Mouse (Mus musculus): ENCODE measurements around the gene Por. TPM values are rescaled to one million over a fixed set of nuclear protein-coding genes. Genes with fewer than 3 reads are reported as not detected.
A peak's percentile ranks its signal among the peaks of the same experiment; 100 is the strongest.

Por gene
- total and polyA plus RNA-seq, 3 experiments = 40.3 to 64.4 TPM; not detected in 1

GRCm38 (mm10) chr5:135738266-135738665, 68.4 kb downstream of the Por start:
- TF ChIP-seq TBP (IDR thresholded peaks at IDR 0.05; ENCODE audit: low read depth, low read length) = no peak
- no peak for TF ChIP-seq TAL1 (IDR thresholded peaks at IDR 0.05; ENCODE audit: low read length)
- TF ChIP-seq POLR2AphosphoS5 (IDR thresholded peaks at IDR 0.05; ENCODE audit: borderline replicate concordance, low read depth, low read length) = no peak
- no peak for TF ChIP-seq ZKSCAN1 (IDR thresholded peaks at IDR 0.05; ENCODE audit: low read depth, low read length)
- no peak for TF ChIP-seq CHD2 (IDR thresholded peaks at IDR 0.05; ENCODE audit: low read length)
- no peak for TF ChIP-seq NRF1 (IDR thresholded peaks at IDR 0.05; ENCODE audit: insufficient read depth, low read depth, low read length, poor library complexity, severe bottlenecking)
- TF ChIP-seq CTCF (IDR thresholded peaks at IDR 0.05 in 2 of 3, conservative IDR thresholded peaks at IDR 0.05 in 1 of 3; ENCODE audit: control insufficient read depth in 1 of 3, insufficient read depth in 1 of 3, low read depth in 2 of 3, low read length in 3 of 3, poor library complexity in 1 of 3, severe bottlenecking in 1 of 3) = no peak
- no peak for TF ChIP-seq RAD21 (IDR thresholded peaks at IDR 0.05; ENCODE audit: low read depth, low read length)
- no peak for TF ChIP-seq MXI1 (IDR thresholded peaks at IDR 0.05; ENCODE audit: low read depth, low read length)
- TF ChIP-seq BHLHE40 (IDR thresholded peaks at IDR 0.05; ENCODE audit: borderline replicate concordance, low read depth, low read length) = no peak
- no peak for TF ChIP-seq MYB (IDR thresholded peaks at IDR 0.05; ENCODE audit: low read depth, low read length)
- TF ChIP-seq EP300 (IDR thresholded peaks at IDR 0.05; ENCODE audit: low read depth in 1 of 2, low read length in 2 of 2) = no peak
- TF ChIP-seq E2F4 (IDR thresholded peaks at IDR 0.05; ENCODE audit: borderline replicate concordance, low read depth, low read length) = no peak
- TF ChIP-seq RCOR1 (IDR thresholded peaks at IDR 0.05; ENCODE audit: low read depth, low read length) = no peak
- TF ChIP-seq POLR2A (IDR thresholded peaks at IDR 0.05; ENCODE audit: control insufficient read depth in 1 of 2, insufficient read depth in 1 of 2, low read depth in 1 of 2, low read length in 2 of 2, poor library complexity in 1 of 2) = no peak
- TF ChIP-seq ZMIZ1 (IDR thresholded peaks at IDR 0.05; ENCODE audit: low read depth, low read length) = no peak
- no peak for TF ChIP-seq JUND (IDR thresholded peaks at IDR 0.05; ENCODE audit: low read depth, low read length)
- Histone ChIP-seq H3K79me2 (ENCODE audit: control insufficient read depth, insufficient read depth, low read length, poor library complexity) (no peaks in the 10 kb centered on the region), H3K9me3 (replicated peaks; ENCODE audit: insufficient read depth, low read length) (no peaks in the 10 kb centered on the region), H3K36me3 (ENCODE audit: control insufficient read depth in 1 of 2, insufficient read depth in 2 of 2, low read length in 2 of 2) (peaks cover 0 to 2% of the 10 kb centered on the region in 2 experiments; a peak in 1 of 4 replicates), H3K4me1 (ENCODE audit: control insufficient read depth in 1 of 2, insufficient read depth in 2 of 2, low read length in 2 of 2) (peaks cover under 1 to 7% of the 10 kb centered on the region in 2 experiments; a peak in 2 of 4 replicates), H3K4me3 (ENCODE audit: control insufficient read depth in 1 of 2, insufficient read depth in 1 of 2, low read depth in 2 of 2, low read length in 2 of 2) (no peak overlapping the region), H3K27ac (ENCODE audit: control insufficient read depth, low read depth, low read length) (no peak overlapping the region), H3K27me3 (ENCODE audit: control insufficient read depth in 1 of 2, insufficient read depth in 2 of 2, low read length in 2 of 2) (no peaks in the 10 kb centered on the region), H3K9ac (ENCODE audit: control insufficient read depth, low read depth, low read length, poor library complexity, severe bottlenecking) (no peak overlapping the region)
- no peak for DNase-seq (ENCODE audit: low read depth, low spot score)

GRCm38 (mm10) chr5:135742156-135742555, 72.3 kb downstream of the Por start:
- H3K36me3 ChIP-seq (ENCODE audit: control insufficient read depth in 1 of 2, insufficient read depth in 2 of 2, low read length in 2 of 2) = no peaks in the 10 kb centered on the region
- peak; percentile 83 for TF ChIP-seq SIN3A (IDR thresholded peaks at IDR 0.05; ENCODE audit: low read length)
- TF ChIP-seq HCFC1 (IDR thresholded peaks at IDR 0.05; ENCODE audit: low read depth, low read length) = no peak
- TF ChIP-seq MXI1 (IDR thresholded peaks at IDR 0.05; ENCODE audit: low read depth, low read length) = peak; percentile 48; the same call in 1 of the 2 replicates
- peak; percentile 46 for DNase-seq (ENCODE audit: low read depth, low spot score)
- H3K4me1 ChIP-seq (ENCODE audit: control insufficient read depth in 1 of 2, insufficient read depth in 2 of 2, low read length in 2 of 2) = peaks cover 3 to 10% of the 10 kb centered on the region in 2 experiments; a peak in 3 of 4 replicates
- no peaks in the 10 kb centered on the region; the same call in 1 of the 2 replicates for H3K79me2 ChIP-seq (ENCODE audit: control insufficient read depth, insufficient read depth, low read length, poor library complexity)
- H3K27ac ChIP-seq (ENCODE audit: control insufficient read depth, low read depth, low read length) = no peak overlapping the region
- no peaks in the 10 kb centered on the region for H3K9me3 ChIP-seq (replicated peaks; ENCODE audit: insufficient read depth, low read length)
- H3K27me3 ChIP-seq (ENCODE audit: control insufficient read depth in 1 of 2, insufficient read depth in 2 of 2, low read length in 2 of 2) = no peaks in the 10 kb centered on the region
- no peak overlapping the region for H3K9ac ChIP-seq (ENCODE audit: control insufficient read depth, low read depth, low read length, poor library complexity, severe bottlenecking)
- no peak overlapping the region for H3K4me3 ChIP-seq (ENCODE audit: control insufficient read depth in 1 of 2, insufficient read depth in 1 of 2, low read depth in 2 of 2, low read length in 2 of 2)
